Mouse (Mus musculus): ENCODE measurements around the gene Mfsd2a.

- no peak for TF ChIP-seq CTCF (conservative IDR thresholded peaks at IDR 0.05; ENCODE audit: insufficient read depth, insufficient read length, low read depth, low read length)
- TF ChIP-seq POLR2A (IDR thresholded peaks at IDR 0.05; ENCODE audit: low read depth, low read length), result no peak
These were observed 51.3 kb downstream of the Mfsd2a start for GRCm38 (mm10) chr4:122909572-122910189.

All from kidney, adult 2 months (tissue).